Mouse (Mus musculus) ES-Bruce4 (cell line): ENCODE data around the gene Kctd6. TPM values are rescaled to one million over a fixed set of nuclear protein-coding genes. Genes with fewer than 3 reads are reported as not detected.

Source experiments
- H3K27ac ChIP-seq: 2 replicates; pipeline ENCODE4 v1.5.1; 2012; ENCODE audit warnings: low read length, inconsistent platforms; ENCODE audit not compliant: insufficient read depth
- H3K27me3 ChIP-seq: 2 replicates; pipeline ENCODE4 v1.6.1; 2012; ENCODE audit warnings: mild to moderate bottlenecking, low read length, inconsistent platforms; ENCODE audit not compliant: control insufficient read depth, poor library complexity, insufficient read depth, severe bottlenecking
- H3K36me3 ChIP-seq: 2 replicates; pipeline ENCODE4 v1.6.1; 2012; ENCODE audit warnings: inconsistent platforms, mild to moderate bottlenecking, low read length, moderate library complexity; ENCODE audit not compliant: control insufficient read depth, poor library complexity, insufficient read depth, severe bottlenecking
- H3K4me1 ChIP-seq: one replicate; pipeline ENCODE4 v1.8.1; 2011; ENCODE audit warnings: low read length; ENCODE audit not compliant: control insufficient read depth, insufficient read depth
- H3K4me3 ChIP-seq: 2 replicates; pipeline ENCODE4 v1.5.1; 2011; ENCODE audit warnings: low read depth, mild to moderate bottlenecking, low read length
- H3K9ac ChIP-seq: 2 replicates; pipeline ENCODE4 v1.6.1; 2012; ENCODE audit warnings: low read depth, mild to moderate bottlenecking, inconsistent platforms; ENCODE audit not compliant: poor library complexity, severe bottlenecking
- H3K9me3 ChIP-seq: replicated peaks from 2 replicates; pipeline ENCODE4 v1.6.1; 2012; ENCODE audit warnings: mild to moderate bottlenecking, low read length, inconsistent platforms; ENCODE audit not compliant: control insufficient read depth, poor library complexity, insufficient read depth, severe bottlenecking
- CTCF ChIP-seq: IDR thresholded peaks from one replicate; pipeline ENCODE4 v1.8.1; 2011; ENCODE audit warnings: low read depth, low read length
- EP300 ChIP-seq: IDR thresholded peaks from 2 replicates; pipeline ENCODE4 v1.6.1; 2011; ENCODE audit warnings: low read depth, low read length; ENCODE audit not compliant: insufficient read depth
- POLR2A ChIP-seq: IDR thresholded peaks from one replicate; pipeline ENCODE4 v1.8.1; 2011; ENCODE audit warnings: low read length; ENCODE audit not compliant: insufficient read depth
- polyA plus RNA-seq: library from polyadenylated mRNA; stranded (reverse); fragments of >200 nt; gene quantifications from 2 replicates; pipeline ENCODE4 v1.2.4, GENCODE M21; 2011; ENCODE audit warnings: low read depth; ENCODE audit not compliant: missing spikeins, insufficient read depth, insufficient read length

The Kctd6 gene
- polyA plus RNA-seq, 1 experiment = 35.6 TPM

GRCm38 (mm10) chr14:8209896-8210295 lies 4.0 kb upstream of the Kctd6 start:
- no peak overlapping the region for H3K9ac ChIP-seq
- TF ChIP-seq EP300 (no peak), POLR2A (no peak), CTCF (no peak)
- H3K36me3 ChIP-seq = no peaks in the 10 kb centered on the region
- no peaks in the 10 kb centered on the region for H3K9me3 ChIP-seq
- H3K4me3 ChIP-seq = no peak overlapping the region
- H3K27me3 ChIP-seq = no peaks in the 10 kb centered on the region
- peaks cover 9% of the 10 kb centered on the region for H3K4me1 ChIP-seq
- no peak overlapping the region for H3K27ac ChIP-seq

- Histone ChIP-seq H3K9me3 (no peaks in the 10 kb centered on the region), H3K9ac (no peak overlapping the region), H3K27me3 (no peaks in the 10 kb centered on the region), H3K4me3 (no peak overlapping the region), H3K27ac (no peak overlapping the region), H3K4me1 (peaks cover under 1% of the 10 kb centered on the region), H3K36me3 (no peaks in the 10 kb centered on the region)
- TF ChIP-seq EP300 (no peak), CTCF (no peak), POLR2A (no peak)
Measured at GRCm38 (mm10) chr14:8212996-8213395, 944 bp upstream of the Kctd6 start.

- H3K9ac ChIP-seq = peak overlapping the region; percentile 92
- TF ChIP-seq CTCF (no peak), POLR2A (no peak), EP300 (no peak)
- H3K9me3 ChIP-seq = no peaks in the 10 kb centered on the region
- H3K27me3 ChIP-seq = no peaks in the 10 kb centered on the region
- H3K4me1 ChIP-seq = no peaks in the 10 kb centered on the region
- peak overlapping the region; percentile 73 for H3K4me3 ChIP-seq
- H3K36me3 ChIP-seq = no peaks in the 10 kb centered on the region
- peak overlapping the region; percentile 1; the same call in 1 of the 2 replicates for H3K27ac ChIP-seq
Measured at GRCm38 (mm10) chr14:8214299-8215207, 613 bp downstream of the Kctd6 start.

- H3K9me3 ChIP-seq = no peaks in the 10 kb centered on the region
- peaks cover 1% of the 10 kb centered on the region for H3K4me1 ChIP-seq
- peak overlapping the region; percentile 92 for H3K9ac ChIP-seq
- H3K4me3 ChIP-seq = peak overlapping the region; percentile 58
- H3K36me3 ChIP-seq = no peaks in the 10 kb centered on the region
- TF ChIP-seq POLR2A (no peak), EP300 (no peak), CTCF (no peak)
- H3K27ac ChIP-seq = no peak overlapping the region
- no peaks in the 10 kb centered on the region for H3K27me3 ChIP-seq
Measured at GRCm38 (mm10) chr14:8215208-8215778, 1.4 kb downstream of the Kctd6 start.

- Histone ChIP-seq H3K4me3 (no peak overlapping the region), H3K4me1 (peaks cover 1% of the 10 kb centered on the region), H3K9ac (peak overlapping the region; percentile 92; the same call in 1 of the 2 replicates), H3K9me3 (no peaks in the 10 kb centered on the region), H3K36me3 (peaks cover 3% of the 10 kb centered on the region), H3K27me3 (no peaks in the 10 kb centered on the region), H3K27ac (no peak overlapping the region)
- TF ChIP-seq EP300 = no peak
- no peak for TF ChIP-seq POLR2A
- no peak for TF ChIP-seq CTCF
Measured at GRCm38 (mm10) chr14:8216100-8216499, 2.2 kb downstream of the Kctd6 start.

- H3K4me1 ChIP-seq = peaks cover 1% of the 10 kb centered on the region
- no peaks in the 10 kb centered on the region for H3K9me3 ChIP-seq
- H3K36me3 ChIP-seq = peaks cover 15% of the 10 kb centered on the region
- 0 out of 2 replicates have a peak overlapping the region, but pooled peaks have one; percentile 21 for H3K4me3 ChIP-seq
- peak overlapping the region; percentile 93 for H3K27ac ChIP-seq
- TF ChIP-seq CTCF = peak; percentile 20
- no peak for TF ChIP-seq POLR2A
- H3K9ac ChIP-seq = peak overlapping the region; percentile 38
- H3K27me3 ChIP-seq = no peaks in the 10 kb centered on the region
Measured at GRCm38 (mm10) chr14:8218238-8218637, 4.3 kb downstream of the Kctd6 start.
